Mouse (Mus musculus) lung, adult 2 months (tissue): ENCODE measurements around the gene Gm45799.

Source experiments
- CTCF ChIP-seq: fragments of 200-500 bp; IDR thresholded peaks from 2 replicates; pipeline ENCODE4 v1.5.1; 2011; ENCODE audit warnings: mild to moderate bottlenecking, low read length, control low read depth; ENCODE audit not compliant: insufficient read depth
- POLR2A ChIP-seq: fragments of 200-500 bp; IDR thresholded peaks from 2 replicates; pipeline ENCODE4 v1.6.1; 2011; ENCODE audit warnings: low read depth, mild to moderate bottlenecking, control low read depth, low read length, borderline replicate concordance; ENCODE audit errors: extremely low read depth

DNA sequence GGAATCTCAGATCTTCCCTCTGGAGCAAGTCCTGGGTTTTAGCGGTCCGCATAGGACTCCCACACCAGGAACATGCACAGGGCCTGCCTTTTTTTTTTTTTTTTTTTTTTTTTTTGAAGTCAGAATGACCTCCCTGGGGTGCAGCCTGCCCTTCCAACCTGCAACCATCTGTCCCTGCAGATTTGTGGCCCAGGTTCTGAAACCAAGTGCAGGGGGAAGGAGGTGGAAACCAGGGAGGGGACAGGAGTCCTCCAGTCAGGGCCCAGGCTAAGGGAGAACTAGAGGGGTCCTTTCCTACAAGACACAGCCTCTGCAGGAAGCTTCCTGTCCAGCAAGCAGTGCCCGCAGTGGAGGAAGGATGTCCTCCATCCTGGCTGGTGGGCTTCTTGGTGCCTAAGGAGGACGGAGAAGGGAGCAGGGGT lies 7.8 kb upstream of the Gm45799 start:
- TF ChIP-seq POLR2A (no peak), CTCF (no peak)
